Mouse (Mus musculus) G1E (cell line): ENCODE results near the gene Camk2g.

Source experiments
- CTCF ChIP-seq: IDR thresholded peaks from 2 replicates; pipeline ENCODE4 v1.5.1; 2012; ENCODE audit warnings: low read depth, low read length, inconsistent platforms, mixed read lengths
- GATA1 ChIP-seq: IDR thresholded peaks from 2 replicates; pipeline ENCODE4 v1.6.1; 2012; ENCODE audit warnings: borderline replicate concordance, low read length, inconsistent platforms, mixed read lengths
- GATA2 ChIP-seq: IDR thresholded peaks from 2 replicates; pipeline ENCODE4 v1.6.1; 2012; ENCODE audit warnings: low read depth, low read length, inconsistent platforms, borderline replicate concordance
- POLR2AphosphoS5 ChIP-seq: IDR thresholded peaks from 2 replicates; pipeline ENCODE4 v1.6.1; 2012; ENCODE audit warnings: low read depth, low read length, inconsistent platforms; ENCODE audit not compliant: insufficient replicate concordance
- TAL1 ChIP-seq: conservative IDR thresholded peaks from 2 replicates; pipeline ENCODE4 v1.6.1; 2012; ENCODE audit warnings: low read depth, low read length, inconsistent platforms, mixed read lengths

- TF ChIP-seq CTCF (peak; percentile 68), TAL1 (no peak), POLR2AphosphoS5 (no peak), GATA1 (no peak), GATA2 (no peak)
These were observed 69.8 kb downstream of the Camk2g start for GRCm38 (mm10) chr14:20724043-20724442.
